Mouse (Mus musculus) cerebellum, postnatal 10 days (tissue): Measurements from ENCODE around the gene Tspoap1.

Experiments
- DNase-seq, 2 experiments: peaks; one replicate each; pipeline ENCODE4 v3.0.0; 2021; ENCODE audit warnings: mixed read lengths in 2 of 2

The Tspoap1 gene

DNA sequence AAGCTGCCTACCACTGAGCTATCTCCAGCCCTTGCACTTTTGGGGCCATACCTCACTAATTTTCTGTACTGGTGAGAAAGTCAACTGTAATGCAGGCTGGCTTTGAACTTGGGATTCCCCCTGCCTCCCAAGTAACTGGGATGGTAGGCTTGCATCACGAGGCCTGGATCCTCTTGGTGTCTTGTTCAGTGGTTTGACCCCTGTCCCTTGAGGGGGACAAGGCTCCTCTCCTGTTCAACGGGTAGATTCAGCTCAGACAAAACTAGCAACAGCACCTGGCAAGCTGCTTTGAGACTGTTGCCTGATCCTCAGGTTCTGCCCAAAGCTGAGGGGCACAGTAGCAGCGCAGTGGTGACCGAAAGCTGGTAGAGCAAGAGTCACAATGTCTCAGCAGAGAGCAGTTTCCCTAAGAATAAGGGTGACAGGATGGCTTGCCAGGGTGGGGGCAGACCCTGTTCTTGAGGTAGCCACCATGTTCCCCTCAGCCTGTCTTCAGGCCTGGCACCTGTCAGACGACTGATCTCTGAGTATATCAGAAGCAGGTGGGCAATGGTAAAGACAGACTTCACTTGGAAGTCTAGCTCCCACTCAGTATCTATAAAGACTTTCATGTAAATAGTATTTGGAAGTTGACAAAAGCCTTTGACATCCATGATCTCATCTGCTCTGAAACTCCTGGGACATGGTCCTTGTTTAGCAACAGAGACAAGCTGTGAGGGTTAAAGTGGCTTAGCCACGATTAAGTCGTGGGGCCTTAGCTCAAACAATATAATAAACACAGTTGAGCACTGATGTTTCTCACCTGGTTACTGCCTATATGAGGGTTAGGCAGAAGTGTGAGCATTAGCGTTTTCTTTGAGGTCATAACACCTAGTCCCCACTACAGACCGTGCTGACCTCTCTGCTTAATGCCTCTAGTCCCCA lies 14.4 kb upstream of the Tspoap1 start:
- no peak for DNase-seq

DNA sequence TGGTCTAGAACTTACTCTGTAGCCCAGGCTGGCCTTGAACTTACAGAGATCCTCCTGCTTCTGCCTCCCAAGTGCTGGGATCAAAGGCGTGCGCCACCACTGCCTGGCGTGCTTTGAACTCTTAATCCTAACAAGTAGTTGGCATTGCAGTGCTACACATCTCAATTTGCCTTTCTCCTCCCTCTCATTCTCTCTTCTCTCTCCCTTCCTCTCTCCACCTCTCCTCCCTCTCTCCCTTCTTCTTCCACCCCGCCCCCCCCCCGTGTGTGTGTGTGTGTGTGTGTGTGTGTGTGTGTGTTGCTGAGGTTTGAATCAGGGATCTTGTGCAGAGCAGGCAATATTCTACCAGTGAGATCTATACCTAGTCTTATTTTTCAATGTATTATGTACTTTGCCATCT lies 13.0 kb upstream of the Tspoap1 start:
- DNase-seq, result no peak

GRCm38 (mm10) chr11:87747716-87748115 lies 12.6 kb upstream of the Tspoap1 start:
- DNase-seq, result no peak

DNA sequence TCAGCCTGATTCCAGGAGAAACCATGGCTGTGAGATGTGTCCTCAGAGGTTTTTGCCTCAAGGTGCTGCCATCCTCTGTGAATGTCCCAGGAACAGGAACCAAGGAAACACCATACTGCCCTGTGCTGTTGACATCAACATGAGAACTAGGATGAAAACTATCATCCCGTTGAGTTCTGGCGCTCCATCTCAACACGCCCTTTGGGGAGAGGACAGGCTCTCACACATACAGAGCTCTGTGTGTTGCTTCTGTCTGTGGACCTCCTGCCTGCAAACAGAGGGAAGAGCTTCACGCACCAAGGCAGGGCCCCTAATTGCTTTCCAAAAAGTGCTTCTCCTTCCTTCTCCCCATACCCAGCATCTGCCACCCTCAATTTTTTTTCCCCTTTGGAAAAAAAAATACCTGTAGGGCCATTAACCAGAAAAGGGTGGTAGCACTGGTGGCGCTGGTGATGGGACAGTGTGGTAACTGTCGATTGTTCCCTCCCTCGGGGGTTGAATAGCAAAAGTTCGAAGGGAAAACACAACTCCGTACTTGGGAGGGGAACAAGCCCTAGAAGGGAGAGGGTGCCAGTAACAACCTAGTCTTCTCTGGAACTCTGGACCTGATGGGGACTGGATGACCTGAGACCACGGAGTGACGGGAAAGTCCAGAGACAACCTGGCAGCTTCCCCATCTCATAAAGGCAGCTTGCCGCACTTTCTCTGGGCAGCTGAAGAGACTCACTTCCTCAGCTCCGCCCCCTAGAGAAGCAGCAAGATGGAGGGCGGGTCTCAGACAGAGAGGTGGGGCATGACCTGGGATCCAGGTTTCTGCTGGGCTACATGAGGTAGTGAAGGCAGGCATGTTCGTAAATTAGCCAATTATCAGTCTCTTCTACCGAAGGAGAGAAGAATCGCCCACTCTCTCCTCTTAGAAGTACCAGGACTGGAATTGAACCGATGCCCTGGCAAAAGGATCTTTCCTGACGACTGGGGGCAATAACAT lies 11.9 kb upstream of the Tspoap1 start:
- DNase-seq, result no peak

DNA sequence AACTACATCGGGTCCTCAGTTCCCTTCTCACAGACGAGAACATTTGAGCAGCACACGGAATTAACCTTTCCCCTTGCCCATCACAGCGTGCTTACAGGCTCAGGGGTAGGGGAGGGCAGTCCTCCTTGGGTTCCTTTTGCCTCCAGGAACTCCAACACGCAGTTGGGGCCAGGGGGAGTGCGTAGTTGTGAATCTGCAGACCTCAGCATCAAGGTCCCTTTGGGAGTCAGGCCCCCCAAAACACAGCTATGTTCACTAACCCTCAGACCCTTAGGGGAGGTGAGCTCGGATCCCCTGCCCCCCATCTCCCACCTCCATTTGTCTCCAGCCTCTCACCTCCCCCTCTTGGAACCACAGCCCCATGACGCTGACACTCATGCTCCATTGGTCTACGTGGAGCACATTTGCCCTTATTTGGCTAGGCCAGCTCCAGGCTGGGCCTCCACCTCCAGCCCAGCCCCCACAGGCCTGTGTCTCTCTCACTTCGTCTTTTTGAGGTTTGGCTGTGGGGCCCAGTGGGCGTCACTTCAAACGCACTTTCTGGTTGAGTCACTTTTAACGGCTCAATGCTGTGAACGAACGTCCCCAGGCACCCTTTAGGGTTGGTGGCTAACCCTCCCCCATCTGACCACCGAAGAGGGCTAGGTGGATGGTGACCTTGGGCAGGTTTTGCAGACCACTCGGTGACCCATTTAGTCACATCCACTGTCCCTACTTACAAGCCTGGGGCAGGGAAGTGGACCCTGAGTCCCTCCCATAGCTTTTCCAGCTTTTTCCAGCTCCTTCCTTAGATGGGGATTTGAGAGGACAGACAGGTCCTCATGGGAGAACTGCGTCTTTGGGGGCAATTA lies 10.9 kb upstream of the Tspoap1 start:
- DNase-seq, result no peak

GRCm38 (mm10) chr11:87750043-87750421 lies 10.3 kb upstream of the Tspoap1 start:
- no peak for DNase-seq

DNA sequence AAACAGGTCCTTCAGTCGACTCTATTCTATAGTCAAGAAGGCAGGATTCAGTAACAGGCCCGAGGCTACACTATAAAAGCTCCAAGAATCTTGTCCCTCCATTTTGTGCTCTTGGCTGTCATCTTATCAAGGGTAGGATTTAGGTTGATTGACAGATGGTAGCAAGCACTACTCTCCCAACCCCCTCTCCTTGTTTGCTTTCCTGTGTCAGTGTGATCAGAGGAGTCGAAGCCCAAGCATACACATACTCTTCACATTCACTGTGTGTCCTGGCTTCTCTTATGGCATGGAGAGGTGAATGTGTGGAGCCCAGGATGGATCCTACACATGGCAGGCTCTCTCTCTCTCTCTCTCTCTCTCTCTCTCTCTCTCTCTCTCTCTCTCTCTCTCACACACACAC lies 9.8 kb upstream of the Tspoap1 start:
- no peak for DNase-seq

DNA sequence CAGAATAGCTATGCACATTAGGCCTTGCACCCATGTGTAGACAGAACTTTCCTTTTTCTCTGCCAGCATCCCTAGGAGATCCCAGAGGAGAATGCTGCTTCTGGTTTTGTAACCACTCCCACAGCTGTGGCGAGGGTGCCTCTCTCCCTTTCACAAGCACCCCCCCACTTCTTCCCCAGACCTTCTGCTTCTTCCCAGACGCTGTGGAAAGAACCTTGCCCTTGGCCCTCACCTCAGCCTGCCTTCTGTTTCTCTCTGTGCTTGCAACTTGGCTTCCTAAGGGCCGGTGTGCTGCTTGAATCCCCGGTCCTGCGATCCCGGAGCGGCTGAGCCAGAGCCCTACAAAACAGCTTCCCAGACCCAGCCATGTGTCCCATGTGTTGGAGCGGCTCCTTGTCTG lies 9.3 kb upstream of the Tspoap1 start:
- no peak for DNase-seq

DNA sequence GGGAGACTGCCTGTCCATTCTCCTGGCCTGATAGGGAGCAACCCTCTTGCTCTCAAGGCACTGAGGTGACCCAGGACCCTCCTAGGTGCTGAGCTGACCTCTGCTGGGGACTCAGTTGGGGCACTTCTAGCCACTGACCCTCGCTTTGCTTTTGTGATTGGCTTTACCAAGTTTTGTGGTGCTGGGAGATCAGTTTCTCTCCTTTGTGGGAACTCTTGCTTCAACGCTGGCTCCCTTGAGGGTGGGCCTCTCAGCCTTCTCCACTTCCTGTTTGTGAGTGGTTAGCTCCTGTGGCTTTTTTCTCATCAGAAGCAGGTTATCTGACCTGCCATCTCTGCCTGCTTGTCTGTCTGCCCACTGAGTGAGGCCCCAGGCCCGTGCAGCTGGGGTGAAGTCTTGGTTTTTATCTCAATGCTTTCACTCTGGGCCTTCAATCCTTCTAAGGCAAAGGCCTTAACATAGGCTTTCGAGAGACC lies 8.8 kb upstream of the Tspoap1 start:
- no peak for DNase-seq

- DNase-seq, result no peak
Observed at GRCm38 (mm10) chr11:87752307-87752706, 8.0 kb upstream of the Tspoap1 start.

DNA sequence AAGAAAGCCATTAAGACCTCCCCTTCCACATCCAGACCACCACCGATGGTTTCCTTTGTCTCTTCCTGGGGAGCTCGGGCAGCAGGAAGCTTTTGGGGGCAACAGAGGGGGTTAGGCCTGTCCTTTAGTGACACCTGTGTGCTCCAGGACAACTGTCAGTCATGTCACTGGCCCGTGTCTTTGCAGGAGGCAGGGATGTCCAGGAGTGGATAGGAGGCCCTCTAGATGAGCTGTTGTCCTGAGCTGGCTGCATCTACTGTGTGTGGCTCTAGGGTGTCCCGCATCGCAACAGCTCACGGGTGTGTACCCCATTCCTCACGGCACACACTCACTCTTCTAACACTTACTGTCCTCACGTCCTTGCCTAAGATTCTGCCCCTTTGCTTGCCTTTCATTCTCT lies 7.1 kb upstream of the Tspoap1 start:
- DNase-seq, result no peak

GRCm38 (mm10) chr11:87753891-87754501 lies 6.3 kb upstream of the Tspoap1 start:
- DNase-seq, result no peak

- no peak for DNase-seq
Observed at GRCm38 (mm10) chr11:87754603-87755002, 5.7 kb upstream of the Tspoap1 start.

- DNase-seq, result peak in 1 of 2 experiments; percentile 35
Observed at GRCm38 (mm10) chr11:87755360-87756017, 4.9 kb upstream of the Tspoap1 start.

DNA sequence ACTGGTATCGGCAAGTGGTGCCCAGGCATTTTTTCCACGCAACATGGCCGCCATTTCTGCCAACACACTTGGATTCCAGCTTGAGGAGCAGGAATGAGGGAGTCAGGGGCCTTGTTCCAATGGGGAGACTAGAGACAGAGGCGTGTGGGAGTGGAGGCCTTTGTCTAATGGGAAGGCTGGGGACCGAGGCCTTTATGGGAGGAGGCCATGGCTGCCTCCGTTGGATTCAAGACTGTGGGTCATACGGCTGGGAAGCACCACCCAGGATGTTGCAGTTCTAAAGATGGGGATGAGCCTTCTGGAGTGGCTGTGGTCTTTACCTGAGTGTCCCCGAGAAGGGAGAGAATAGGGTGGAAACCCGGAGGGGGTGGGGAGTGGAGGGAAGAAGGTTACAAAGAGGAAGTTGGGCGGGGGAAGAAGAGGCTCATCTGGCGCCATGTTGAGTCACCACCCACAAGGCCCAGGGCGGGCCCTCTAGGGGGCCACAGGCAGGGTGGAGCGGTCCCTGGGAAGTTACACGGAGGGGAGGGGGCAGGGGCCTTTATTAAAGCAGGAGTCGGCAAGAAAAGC lies 4.0 kb upstream of the Tspoap1 start:
- no peak for DNase-seq

DNA sequence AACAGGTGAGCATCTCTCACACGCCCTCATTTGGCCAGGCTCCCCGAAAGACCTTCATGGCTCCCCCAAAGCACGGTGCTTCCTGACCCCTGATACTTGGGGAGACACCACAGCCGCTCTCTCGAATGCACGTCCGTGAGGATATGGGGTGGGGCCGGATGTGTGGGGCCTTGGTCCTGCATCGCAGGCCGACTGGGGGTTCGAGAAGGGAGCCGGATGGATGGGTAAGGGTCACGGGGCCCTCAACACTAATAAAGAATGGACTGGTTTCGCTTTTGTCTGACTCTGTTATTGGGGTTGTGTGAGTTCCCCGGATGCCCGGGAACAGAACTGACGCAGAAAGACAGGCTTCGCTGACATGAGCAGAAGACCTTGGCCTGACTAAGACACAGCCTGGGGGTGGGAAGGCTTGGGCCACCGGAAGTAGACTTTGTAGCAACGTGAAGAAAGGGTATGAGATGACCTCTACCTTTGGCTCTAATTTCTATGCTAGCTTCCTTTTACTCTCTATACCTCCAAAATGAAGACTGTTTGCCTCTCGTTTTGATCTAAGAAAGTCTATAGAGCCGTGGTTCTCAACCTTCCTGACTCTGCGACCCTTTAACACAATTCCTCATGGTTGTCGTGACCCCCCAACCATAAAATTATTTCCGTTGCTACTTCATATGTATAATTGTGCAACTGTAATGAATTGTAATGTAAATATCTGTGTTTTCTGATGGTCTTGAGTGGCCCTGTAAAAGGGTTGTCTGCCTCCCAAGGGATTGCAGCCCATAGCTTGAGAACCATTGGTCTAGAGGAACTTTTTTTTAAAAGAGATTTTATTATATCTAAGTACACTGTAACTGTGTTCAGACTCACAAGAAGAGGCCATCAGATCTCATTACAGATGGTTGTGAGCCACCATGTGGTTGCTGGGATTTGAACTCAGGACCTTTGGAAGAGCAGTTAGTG lies 3.1 kb upstream of the Tspoap1 start:
- DNase-seq, result no peak

- DNase-seq, result no peak
Observed at GRCm38 (mm10) chr11:87758161-87758911, 2.0 kb upstream of the Tspoap1 start.

- no peak for DNase-seq
Observed at GRCm38 (mm10) chr11:87758957-87759608, 1.3 kb upstream of the Tspoap1 start.

- peak; percentile 74 to 77 for DNase-seq
Observed at GRCm38 (mm10) chr11:87759609-87760005, 734 bp upstream of the Tspoap1 start.
